Mouse (Mus musculus) E14TG2a.4 (cell line): ENCODE data around the gene Chd3.
"Not testable (repeated sequence)": the region's sequence is repeated elsewhere in the genome, so short reads cannot be mapped to it uniquely, and the experiment has no call there.

Experiments used
- H3K27me3 ChIP-seq: 2 replicates; pipeline ENCODE4 v1.6.1; 2014; ENCODE audit warnings: low read length, control low read depth; ENCODE audit not compliant: insufficient read depth
- H3K36me3 ChIP-seq: 2 replicates; pipeline ENCODE4 v1.6.1; 2014; ENCODE audit warnings: low read length, control low read depth; ENCODE audit not compliant: insufficient read depth
- H3K4me1 ChIP-seq: replicated peaks from 2 replicates; pipeline ENCODE4 v1.6.1; 2014; ENCODE audit warnings: low read depth, low read length, control low read depth
- H3K4me3 ChIP-seq: replicated peaks from 2 replicates; pipeline ENCODE4 v1.5.1; 2014; ENCODE audit warnings: mild to moderate bottlenecking, low read length
- H3K9me3 ChIP-seq: 2 replicates; pipeline ENCODE4 v1.6.1; 2014; ENCODE audit warnings: low read length, control low read depth
- CTCF ChIP-seq: conservative IDR thresholded peaks from 2 replicates; pipeline ENCODE4 v1.5.1; 2014; ENCODE audit warnings: low read length
- NANOG ChIP-seq: IDR thresholded peaks from 2 replicates; pipeline ENCODE4 v1.6.1; 2014; ENCODE audit warnings: borderline replicate concordance, low read length, mixed read lengths
- POU5F1 ChIP-seq: IDR thresholded peaks from 2 replicates; pipeline ENCODE4 v1.6.1; 2014; ENCODE audit warnings: low read length, borderline replicate concordance

Chd3 gene

DNA sequence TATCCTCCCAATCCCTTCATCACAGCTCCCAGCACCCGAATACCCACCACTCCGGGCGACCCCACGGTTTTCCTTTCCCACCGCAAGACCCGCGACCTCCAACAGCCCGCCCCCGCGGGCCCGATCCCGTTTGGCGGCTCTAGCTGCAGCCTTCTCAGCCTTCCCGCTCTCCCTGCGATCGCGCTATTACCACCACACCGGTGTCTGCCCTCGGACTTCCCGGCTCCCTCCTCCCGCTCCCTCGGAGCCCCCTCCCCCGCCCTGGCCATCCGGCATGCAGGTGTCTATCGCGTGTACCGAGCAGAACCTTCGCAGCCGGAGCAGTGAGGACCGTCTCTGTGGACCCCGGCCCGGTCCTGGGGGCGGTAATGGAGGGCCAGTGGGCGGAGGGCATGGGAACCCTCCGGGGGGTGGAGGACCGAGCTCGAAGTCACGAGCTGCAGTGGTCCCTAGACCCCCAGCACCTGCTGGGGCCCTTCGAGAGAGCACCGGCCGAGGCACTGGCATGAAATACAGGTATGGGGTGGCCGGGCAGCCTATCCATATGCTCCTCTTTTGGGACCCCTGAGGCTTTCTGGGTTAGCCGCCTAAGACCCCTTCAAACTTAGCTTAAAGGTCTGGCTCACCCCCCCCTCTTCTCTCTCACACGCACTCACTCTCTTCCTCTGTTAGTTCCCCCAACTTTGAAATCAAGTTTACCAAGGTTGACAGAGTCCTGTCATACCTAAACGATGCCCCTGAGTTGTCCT is 42.6 kb downstream of the Chd3 start:
- Histone ChIP-seq H3K27me3 (peaks cover 54% of the 10 kb centered on the region), H3K4me3 (peak overlapping the region; percentile 85), H3K9me3 (no peaks in the 10 kb centered on the region), H3K36me3 (peaks cover 6% of the 10 kb centered on the region), H3K4me1 (peaks cover 64% of the 10 kb centered on the region)
- TF ChIP-seq CTCF (no peak), NANOG (no peak), POU5F1 (no peak)

- Histone ChIP-seq H3K4me1 (peaks cover 56% of the 10 kb centered on the region), H3K9me3 (no peaks in the 10 kb centered on the region), H3K4me3 (peak within 1 kb of the TSS; percentile 85), H3K27me3 (peaks cover 47% of the 10 kb centered on the region), H3K36me3 (peaks cover 13% of the 10 kb centered on the region)
- TF ChIP-seq CTCF (no peak), NANOG (no peak), POU5F1 (no peak)
These were observed 43.4 kb downstream of the Chd3 start, which contains the start of gene Kcnab3 for GRCm38 (mm10) chr11:69325628-69326407. Gene Kcnab3 (plus strand): TSS chr11:69326258.

GRCm38 (mm10) chr11:69324749-69325148 is 44.5 kb downstream of the Chd3 start:
- H3K4me3 ChIP-seq, result peak overlapping the region; percentile 89
- TF ChIP-seq NANOG (no peak), POU5F1 (no peak), CTCF (no peak)
- no peaks in the 10 kb centered on the region for H3K9me3 ChIP-seq
- peaks cover 36% of the 10 kb centered on the region for H3K27me3 ChIP-seq
- peaks cover 23% of the 10 kb centered on the region for H3K36me3 ChIP-seq
- peaks cover 50% of the 10 kb centered on the region for H3K4me1 ChIP-seq

GRCm38 (mm10) chr11:69323667-69324111 is 45.5 kb downstream of the Chd3 start, which contains the start of the genes Cntrob and Trappc1:
Gene Cntrob (minus strand): TSS chr11:69323775.
Gene Trappc1 (plus strand): TSS chr11:69323980.
- Histone ChIP-seq H3K4me3 (peak within 1 kb of the TSS; percentile 89), H3K36me3 (peaks cover 34% of the 10 kb centered on the region), H3K9me3 (no peaks in the 10 kb centered on the region), H3K27me3 (peaks cover 25% of the 10 kb centered on the region), H3K4me1 (peaks cover 50% of the 10 kb centered on the region)
- no peak for TF ChIP-seq POU5F1
- no peak for TF ChIP-seq NANOG
- no peak for TF ChIP-seq CTCF

DNA sequence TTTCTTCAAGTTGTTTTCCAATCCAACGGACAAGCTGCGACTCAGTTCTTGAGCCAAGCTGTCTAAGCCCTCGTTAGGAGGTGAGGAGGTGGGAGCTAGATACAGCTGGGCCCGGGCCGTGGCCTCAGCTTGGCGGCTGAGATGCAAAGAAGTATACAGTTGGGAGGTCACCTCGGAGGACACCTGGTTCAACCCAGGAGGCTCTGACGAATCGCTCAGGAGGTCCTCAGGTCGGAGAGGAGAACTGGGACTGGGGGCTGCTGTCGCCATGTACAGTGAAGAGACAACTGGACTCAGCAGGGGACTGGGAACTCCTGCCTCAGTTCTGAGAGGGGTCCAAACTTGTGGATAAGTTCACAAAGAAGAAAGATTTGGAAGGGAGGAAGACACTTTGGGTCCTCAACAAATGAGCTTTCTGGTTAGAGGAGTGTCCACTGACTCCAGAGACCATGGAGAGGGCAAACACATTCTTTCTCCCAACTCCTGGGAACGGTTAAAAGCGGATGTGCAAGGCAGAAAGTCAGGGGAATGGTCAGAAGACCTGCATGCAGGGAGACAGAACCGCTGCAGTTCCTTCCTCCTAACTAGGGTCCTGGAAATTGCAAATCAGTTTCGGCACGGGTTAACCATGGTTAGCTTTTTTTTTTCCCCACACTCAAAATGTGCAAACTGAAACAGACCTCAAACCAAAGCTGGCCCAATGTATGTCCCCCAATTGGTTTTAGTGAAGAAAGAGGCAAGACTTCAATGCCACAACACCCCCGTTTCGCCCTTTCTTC is 46.3 kb downstream of the Chd3 start:
- TF ChIP-seq NANOG (no peak), CTCF (no peak), POU5F1 (no peak)
- H3K4me3 ChIP-seq, result peak overlapping the region; percentile 89
- H3K27me3 ChIP-seq, result peaks cover 17% of the 10 kb centered on the region
- H3K9me3 ChIP-seq, result no peaks in the 10 kb centered on the region
- peaks cover 42% of the 10 kb centered on the region for H3K36me3 ChIP-seq
- H3K4me1 ChIP-seq, result peaks cover 48% of the 10 kb centered on the region

- no peaks in the 10 kb centered on the region for H3K9me3 ChIP-seq
- peaks cover 40% of the 10 kb centered on the region for H3K4me1 ChIP-seq
- TF ChIP-seq CTCF (no peak), NANOG (no peak), POU5F1 (no peak)
- peaks cover 51% of the 10 kb centered on the region for H3K36me3 ChIP-seq
- peaks cover 9% of the 10 kb centered on the region for H3K27me3 ChIP-seq
- no peak overlapping the region for H3K4me3 ChIP-seq
These were observed 47.2 kb downstream of the Chd3 start for GRCm38 (mm10) chr11:69322010-69322409.

GRCm38 (mm10) chr11:69321580-69321979 is 47.6 kb downstream of the Chd3 start:
- H3K4me1 ChIP-seq, result peaks cover 35% of the 10 kb centered on the region
- peaks cover 4% of the 10 kb centered on the region for H3K27me3 ChIP-seq
- no peaks in the 10 kb centered on the region for H3K9me3 ChIP-seq
- TF ChIP-seq POU5F1, result no peak
- no peak for TF ChIP-seq NANOG
- no peak for TF ChIP-seq CTCF
- H3K36me3 ChIP-seq, result peaks cover 55% of the 10 kb centered on the region
- H3K4me3 ChIP-seq, result no peak overlapping the region

DNA sequence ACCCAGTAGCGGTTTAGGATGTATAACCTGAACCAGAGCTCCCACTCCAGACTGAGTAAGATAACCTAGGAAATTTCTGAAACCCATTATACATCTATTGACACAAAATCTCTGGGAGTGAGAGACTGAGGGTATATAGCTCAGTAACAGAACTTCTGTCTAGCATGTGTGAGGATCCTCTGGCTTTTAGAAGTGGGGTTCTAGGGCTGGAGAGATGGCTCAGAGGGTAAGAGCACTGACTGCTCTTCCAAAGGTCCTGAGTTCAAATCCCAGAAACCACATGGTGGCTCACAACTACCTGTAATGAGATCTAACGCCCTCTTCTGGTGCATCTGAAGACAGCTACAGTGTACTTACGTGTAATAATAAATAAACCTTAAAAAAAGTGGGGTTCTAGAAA is 51.2 kb downstream of the Chd3 start:
- Histone ChIP-seq H3K36me3 (peaks cover 89% of the 10 kb centered on the region), H3K4me1 (peaks cover 19% of the 10 kb centered on the region)
- not testable (repeated sequence) for H3K9me3 ChIP-seq, H3K4me3 ChIP-seq, H3K27me3 ChIP-seq
